Mouse (Mus musculus): ENCODE results near the gene Ypel3.

Ypel3 gene

DNA sequence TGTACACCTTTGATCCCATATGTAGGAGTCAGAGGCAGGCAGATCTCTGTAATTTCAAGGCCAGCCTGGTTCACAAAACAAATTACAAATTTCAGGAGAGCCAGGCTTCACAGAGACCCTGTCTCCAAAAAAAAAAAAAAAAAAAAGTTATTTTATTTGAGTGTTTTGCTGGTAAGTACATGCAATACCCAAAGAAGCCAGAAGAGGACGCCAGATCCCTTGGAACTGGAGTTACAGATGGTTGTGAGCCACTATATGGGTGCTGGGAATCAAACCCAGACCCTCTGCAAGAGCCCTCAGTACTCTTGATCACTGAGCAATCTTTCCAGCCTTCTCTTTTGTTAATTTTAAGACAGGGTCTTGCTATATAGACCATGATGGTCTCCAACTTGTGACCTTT is 42.1 kb downstream of the Ypel3 start:
- DNase-seq: no peak

DNA sequence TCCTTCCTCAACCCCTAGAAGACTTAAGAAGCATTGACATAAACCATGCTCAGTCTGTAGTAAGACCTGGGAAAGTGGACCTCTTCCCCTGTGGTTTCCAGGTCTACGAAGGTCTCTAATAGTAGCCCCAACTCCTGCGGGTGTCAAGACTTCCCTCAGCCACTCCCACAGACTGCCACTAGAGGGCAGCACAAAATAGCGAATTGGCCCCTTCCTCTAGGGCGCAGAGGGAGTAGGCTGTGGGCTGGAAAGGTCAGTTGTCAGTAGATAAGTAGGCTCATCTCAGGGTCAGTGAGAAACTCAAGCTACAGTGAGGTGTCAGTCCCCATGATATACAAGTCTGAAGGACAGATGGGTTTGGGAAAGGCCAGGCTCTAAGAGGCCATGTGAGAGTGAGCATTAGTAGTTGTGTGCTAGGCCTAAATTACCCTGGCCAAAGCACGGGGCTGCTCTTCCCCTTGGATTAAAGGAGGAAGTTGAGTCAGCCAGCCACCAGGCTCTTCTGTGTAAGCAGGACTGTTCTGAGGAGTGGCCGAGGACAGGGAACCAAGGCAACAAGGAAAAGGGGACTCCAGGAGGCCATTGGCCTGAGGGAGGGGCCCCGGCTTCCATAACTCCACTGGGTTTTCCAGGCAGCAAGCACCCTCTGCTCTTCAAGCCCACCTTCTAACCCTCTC is 45.2 kb downstream of the Ypel3 start:
- DNase-seq: peak; percentile 95 to 97

DNA sequence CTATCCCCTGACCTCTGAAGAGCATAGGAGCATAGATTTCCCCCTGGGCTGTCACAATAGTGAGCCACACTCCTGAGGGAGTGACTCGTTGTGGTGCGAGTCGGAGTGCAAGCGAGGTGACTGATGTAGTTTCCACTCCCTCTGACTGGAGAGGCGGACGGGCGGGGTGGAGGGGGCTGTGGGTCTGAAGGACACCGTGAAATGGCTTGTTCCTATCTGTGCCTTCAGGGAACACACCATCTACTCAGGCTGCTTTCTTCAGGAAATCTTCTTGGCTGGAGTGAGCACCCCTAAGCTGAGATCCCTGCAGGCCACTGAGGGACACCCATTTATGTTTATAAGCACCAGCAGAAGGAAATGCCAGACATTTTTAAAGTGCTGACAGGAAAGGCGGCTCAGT is 46.0 kb downstream of the Ypel3 start:
- peak; percentile 61 to 71 for DNase-seq

DNA sequence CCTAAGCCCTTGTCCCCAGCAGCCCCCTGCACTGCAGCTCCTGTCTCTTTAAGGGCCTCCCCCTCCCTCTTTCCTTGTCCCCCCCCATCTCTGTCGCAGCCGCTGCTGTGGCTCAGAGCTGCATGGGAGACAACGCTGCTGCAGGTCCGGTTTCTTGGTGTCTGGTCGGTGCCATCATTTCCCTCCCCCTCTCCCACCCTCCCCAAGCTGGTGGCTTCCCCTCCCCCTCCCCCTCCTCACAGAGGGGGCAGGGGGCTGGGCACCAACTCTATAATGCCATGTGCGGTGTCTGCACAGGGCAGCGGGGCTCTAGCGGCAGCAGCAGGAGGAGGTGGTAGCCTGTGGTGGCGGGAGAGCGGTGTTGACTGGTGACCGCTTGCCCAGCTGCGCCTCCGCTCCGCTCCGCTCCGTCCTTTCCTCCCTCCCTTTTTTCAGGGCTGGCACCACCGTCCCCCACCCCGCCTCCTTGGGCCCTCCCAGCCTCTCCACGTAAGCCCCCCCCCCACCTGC is 46.5 kb downstream of the Ypel3 start:
- peak; percentile 86 to 89 for DNase-seq

DNA sequence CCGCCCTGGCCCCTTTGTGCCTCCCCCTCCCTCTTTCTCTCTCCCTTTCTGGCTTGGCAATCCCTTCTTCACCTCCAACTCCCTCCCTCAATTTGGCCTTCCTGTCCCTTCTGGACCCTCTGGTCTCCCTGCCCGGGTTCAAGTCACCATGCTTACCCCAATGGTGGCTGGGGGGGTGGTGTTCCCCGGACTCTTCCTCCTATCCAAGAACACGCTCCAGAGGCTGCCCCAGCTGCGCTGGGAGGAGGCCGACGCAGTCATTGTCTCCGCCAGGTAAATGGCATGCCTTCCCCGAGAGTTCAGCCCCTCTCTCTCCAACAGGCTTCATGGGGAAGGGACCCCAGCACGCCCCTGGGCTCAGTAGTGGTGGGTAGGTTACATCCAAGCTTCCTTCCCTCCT is 47.2 kb downstream of the Ypel3 start:
- DNase-seq: peak; percentile 54 to 69

DNA sequence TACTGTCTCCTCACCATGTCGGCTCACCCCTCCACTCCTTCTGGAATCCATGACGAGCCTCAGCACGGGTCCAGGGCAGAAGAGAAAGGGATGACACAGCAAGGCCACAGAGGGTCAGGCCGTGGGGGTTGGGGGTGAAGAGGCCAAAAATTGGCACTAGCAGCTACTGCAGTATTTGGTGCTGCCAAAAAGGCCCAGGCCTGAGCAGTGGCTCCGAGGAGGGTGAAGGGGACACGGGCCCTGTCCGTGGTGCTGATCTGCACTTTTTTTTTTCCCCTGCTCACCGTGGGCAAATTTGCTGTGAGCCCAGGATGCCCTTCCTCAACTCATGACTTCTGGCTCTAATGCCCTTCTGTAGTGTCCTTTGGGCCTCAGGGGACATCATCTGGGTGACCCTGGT is 48.6 kb downstream of the Ypel3 start:
- no peak for DNase-seq

DNA sequence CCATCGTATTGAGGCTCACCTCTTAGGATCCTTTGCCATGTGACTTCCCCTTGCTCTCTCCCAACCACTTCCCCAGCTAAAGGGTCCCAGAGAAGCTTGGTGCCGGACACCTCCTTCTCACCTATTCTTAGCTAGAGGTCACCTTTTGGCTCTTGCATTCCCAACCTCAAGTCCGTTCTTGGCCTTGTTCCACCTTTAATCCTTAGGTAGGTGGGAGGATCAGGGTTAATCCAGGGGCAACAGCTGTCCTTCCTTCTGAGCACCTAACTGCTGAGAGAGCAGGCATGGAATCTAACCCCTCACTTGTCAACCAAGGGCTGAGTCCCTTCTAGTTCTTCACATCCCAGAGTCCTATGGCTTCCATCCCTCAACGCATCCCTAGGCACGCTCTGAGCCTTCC is 49.2 kb downstream of the Ypel3 start:
- DNase-seq: no peak

Measured in cerebellum, postnatal 10 days (tissue).